Mouse (Mus musculus) MEL (cell line): ENCODE results near the gene Galnt14. TPM values are rescaled to one million over a fixed set of nuclear protein-coding genes. Genes with fewer than 3 reads are reported as not detected.

Experiments used
- DNase-seq: peaks from one replicate; pipeline ENCODE4 v3.0.0; 2011; ENCODE audit warnings: low read depth, low spot score
- H3K27ac ChIP-seq: 2 replicates; pipeline ENCODE4 v1.5.1; 2012; ENCODE audit warnings: low read depth, mild to moderate bottlenecking, control low read depth, low read length, moderate library complexity; ENCODE audit not compliant: control insufficient read depth
- H3K27me3 ChIP-seq, 2 experiments: fragments of 150-350 bp in 1 of 2; sonication (generic) in 1 of 2; 2 replicates each; pipeline ENCODE4 v1.6.1; 2012; ENCODE audit warnings: low read length in 2 of 2, mild to moderate bottlenecking in 2 of 2, improper control_type of control experiment in 1 of 2, moderate library complexity in 1 of 2; ENCODE audit not compliant: insufficient read depth in 2 of 2, control insufficient read depth in 1 of 2
- H3K36me3 ChIP-seq, 2 experiments: 2 replicates each; pipeline ENCODE4 v1.6.1; 2012 to 2014; ENCODE audit warnings: low read length in 2 of 2, improper control_type of control experiment in 1 of 2, inconsistent platforms in 1 of 2, mild to moderate bottlenecking in 1 of 2; ENCODE audit not compliant: insufficient read depth in 2 of 2, control insufficient read depth in 1 of 2
- H3K4me1 ChIP-seq, 2 experiments: fragments of 150-350 bp in 1 of 2; sonication (generic) in 1 of 2; 2 replicates each; pipeline ENCODE4 v1.6.1; 2012; ENCODE audit warnings: low read length in 2 of 2, improper control_type of control experiment in 1 of 2, mild to moderate bottlenecking in 1 of 2; ENCODE audit not compliant: insufficient read depth in 2 of 2, control insufficient read depth in 1 of 2
- H3K4me3 ChIP-seq, 2 experiments: fragments of 150-350 bp in 1 of 2; sonication (generic) in 1 of 2; 2 replicates each; pipeline ENCODE4 v1.5.1; 2012; ENCODE audit warnings: low read depth in 2 of 2, low read length in 2 of 2, mild to moderate bottlenecking in 2 of 2, moderate library complexity in 2 of 2, control low read depth in 1 of 2, improper control_type of control experiment in 1 of 2; ENCODE audit not compliant: control insufficient read depth in 1 of 2, insufficient read depth in 1 of 2
- H3K79me2 ChIP-seq: 2 replicates; pipeline ENCODE4 v1.6.1; 2012; ENCODE audit warnings: mild to moderate bottlenecking, low read length, moderate library complexity; ENCODE audit not compliant: control insufficient read depth, poor library complexity, insufficient read depth
- H3K9ac ChIP-seq: 2 replicates; pipeline ENCODE4 v1.6.1; 2012; ENCODE audit warnings: low read depth, mild to moderate bottlenecking, control low read depth, low read length, moderate library complexity; ENCODE audit not compliant: control insufficient read depth, poor library complexity, severe bottlenecking
- H3K9me3 ChIP-seq: fragments of 150-350 bp; sonication (generic); replicated peaks from 2 replicates; pipeline ENCODE4 v1.6.1; 2012; ENCODE audit warnings: mild to moderate bottlenecking, low read length, improper control_type of control experiment, moderate library complexity; ENCODE audit not compliant: insufficient read depth
- CHD1 ChIP-seq: IDR thresholded peaks from 2 replicates; pipeline ENCODE4 v1.6.1; 2012; ENCODE audit warnings: low read depth, mild to moderate bottlenecking, inconsistent platforms, low read length, improper control_type of control experiment
- E2F4 ChIP-seq: IDR thresholded peaks from 2 replicates; pipeline ENCODE4 v1.6.1; 2011; ENCODE audit warnings: low read depth, low read length, improper control_type of control experiment, borderline replicate concordance
- ELF1 ChIP-seq: IDR thresholded peaks from 2 replicates; pipeline ENCODE4 v1.6.1; 2014; ENCODE audit warnings: low read depth, mild to moderate bottlenecking, inconsistent platforms, low read length, improper control_type of control experiment, moderate library complexity
- ETS1 ChIP-seq: IDR thresholded peaks from 2 replicates; pipeline ENCODE4 v1.6.1; 2012; ENCODE audit warnings: low read depth, mild to moderate bottlenecking, inconsistent platforms, low read length, improper control_type of control experiment, moderate library complexity
- HCFC1 ChIP-seq: IDR thresholded peaks from 2 replicates; pipeline ENCODE4 v1.6.1; 2012; ENCODE audit warnings: low read depth, mild to moderate bottlenecking, inconsistent platforms, low read length, improper control_type of control experiment, moderate library complexity
- JUND ChIP-seq: IDR thresholded peaks from 2 replicates; pipeline ENCODE4 v1.6.1; 2011; ENCODE audit warnings: low read depth, mild to moderate bottlenecking, improper control_type of control experiment, low read length
- MAZ ChIP-seq: IDR thresholded peaks from 2 replicates; pipeline ENCODE4 v1.6.1; 2012; ENCODE audit warnings: low read depth, mild to moderate bottlenecking, inconsistent platforms, low read length, improper control_type of control experiment
- MYB ChIP-seq: IDR thresholded peaks from 2 replicates; pipeline ENCODE4 v1.6.1; 2011; ENCODE audit warnings: mild to moderate bottlenecking, low read depth, low read length, improper control_type of control experiment
- MYC ChIP-seq: IDR thresholded peaks from 2 replicates; pipeline ENCODE4 v1.6.1; 2011; ENCODE audit warnings: low read depth, mild to moderate bottlenecking, low read length, improper control_type of control experiment, moderate library complexity
- NRF1 ChIP-seq: IDR thresholded peaks from 2 replicates; pipeline ENCODE4 v1.6.1; 2014; ENCODE audit warnings: low read depth, mild to moderate bottlenecking, inconsistent platforms, low read length, improper control_type of control experiment, moderate library complexity; ENCODE audit not compliant: poor library complexity, insufficient read depth, severe bottlenecking
- POLR2A ChIP-seq, 2 experiments: IDR thresholded peaks; 2 replicates each; pipeline ENCODE4 v1.6.1; 2011 to 2012; ENCODE audit warnings: low read length in 2 of 2, mild to moderate bottlenecking in 2 of 2, control low read depth in 1 of 2, improper control_type of control experiment in 1 of 2, low read depth in 1 of 2, moderate library complexity in 1 of 2; ENCODE audit not compliant: control insufficient read depth in 1 of 2, insufficient read depth in 1 of 2, poor library complexity in 1 of 2
- POLR2AphosphoS2 ChIP-seq: IDR thresholded peaks from 2 replicates; pipeline ENCODE4 v1.6.1; 2011; ENCODE audit warnings: low read length, improper control_type of control experiment
- POLR2AphosphoS5 ChIP-seq: IDR thresholded peaks from 2 replicates; pipeline ENCODE4 v1.6.1; 2012; ENCODE audit warnings: low read depth, borderline replicate concordance, mild to moderate bottlenecking, inconsistent platforms, low read length, moderate library complexity, mixed read lengths
- RCOR1 ChIP-seq: IDR thresholded peaks from 2 replicates; pipeline ENCODE4 v1.6.1; 2012; ENCODE audit warnings: low read depth, mild to moderate bottlenecking, inconsistent platforms, low read length, improper control_type of control experiment
- SIN3A ChIP-seq: IDR thresholded peaks from 2 replicates; pipeline ENCODE4 v1.6.1; 2012; ENCODE audit warnings: low read length, improper control_type of control experiment, inconsistent platforms
- SMC3 ChIP-seq: IDR thresholded peaks from 2 replicates; pipeline ENCODE4 v1.6.1; 2011; ENCODE audit warnings: low read depth, low read length, improper control_type of control experiment
- TAL1 ChIP-seq: IDR thresholded peaks from 2 replicates; pipeline ENCODE4 v1.6.1; 2012; ENCODE audit warnings: mild to moderate bottlenecking, inconsistent platforms, low read length, moderate library complexity, mixed read lengths
- UBTF ChIP-seq: IDR thresholded peaks from 2 replicates; pipeline ENCODE4 v1.6.1; 2012; ENCODE audit warnings: low read depth, mild to moderate bottlenecking, inconsistent platforms, low read length, improper control_type of control experiment, moderate library complexity, borderline replicate concordance; ENCODE audit not compliant: insufficient read depth
- USF2 ChIP-seq, 2 experiments: IDR thresholded peaks; 2 replicates each; pipeline ENCODE4 v1.6.1; 2011 to 2012; ENCODE audit warnings: improper control_type of control experiment in 2 of 2, low read length in 2 of 2, borderline replicate concordance in 1 of 2, inconsistent platforms in 1 of 2, low read depth in 1 of 2, mild to moderate bottlenecking in 1 of 2; ENCODE audit not compliant: insufficient read depth in 1 of 2
- ZKSCAN1 ChIP-seq: IDR thresholded peaks from 2 replicates; pipeline ENCODE4 v1.6.1; 2012; ENCODE audit warnings: low read depth, mild to moderate bottlenecking, inconsistent platforms, low read length, improper control_type of control experiment, moderate library complexity
- polyA plus RNA-seq, 2 experiments: library from polyadenylated mRNA; stranded (reverse) in 1 of 2; unstranded in 1 of 2; fragments of >175 nt in 1 of 2; fragments of >200 nt in 1 of 2; gene quantifications; 2 replicates each; pipeline versions ENCODE4 v1.2.1 to v1.2.4; 2012; ENCODE audit warnings: low replicate concordance in 2 of 2, low read depth in 1 of 2; ENCODE audit not compliant: insufficient read length in 2 of 2, insufficient read depth in 1 of 2, missing spikeins in 1 of 2
- total RNA-seq: library from RNA; depleted of rRNA; stranded (reverse); fragments of 300-350 nt; gene quantifications from 2 replicates; pipeline ENCODE4 v1.2.3, GENCODE M21; 2012

Gene Galnt14
- total and polyA plus RNA-seq, 3 experiments: not detected

DNA sequence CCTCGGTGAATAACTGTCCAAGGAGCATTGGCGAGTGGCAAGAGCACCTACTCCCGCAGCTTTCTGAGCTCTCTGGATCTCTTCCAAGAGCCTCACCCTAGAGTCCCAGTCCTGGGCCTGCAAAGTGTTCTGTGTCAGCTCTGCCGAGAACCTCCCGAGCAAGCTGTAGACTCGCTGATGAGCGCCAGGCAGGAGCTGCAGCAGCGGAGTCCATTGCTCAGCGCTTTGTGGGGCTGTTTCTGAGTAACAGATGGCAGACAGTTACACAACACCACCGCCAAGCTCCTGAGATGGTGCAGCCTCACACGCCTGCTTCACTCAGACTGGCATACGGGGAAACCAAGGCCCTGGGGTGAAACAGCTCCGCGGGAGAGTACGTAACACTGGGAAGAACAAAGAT lies 1.7 kb upstream of the Galnt14 start:
- H3K9me3 ChIP-seq: no peaks in the 10 kb centered on the region
- H3K4me3 ChIP-seq: no peak overlapping the region
- TF ChIP-seq TAL1: no peak
- no peak for TF ChIP-seq JUND
- no peak for TF ChIP-seq SMC3
- TF ChIP-seq MYC: no peak
- TF ChIP-seq POLR2AphosphoS5: no peak
- TF ChIP-seq MYB: no peak
- TF ChIP-seq ZKSCAN1: no peak
- TF ChIP-seq POLR2A (IDR thresholded peaks at IDR 0.05; ENCODE audit: control insufficient read depth in 1 of 2, insufficient read depth in 1 of 2, low read depth in 1 of 2, low read length in 2 of 2, poor library complexity in 1 of 2): no peak
- TF ChIP-seq USF2 (IDR thresholded peaks at IDR 0.05; ENCODE audit: borderline replicate concordance in 1 of 2, insufficient read depth in 1 of 2, low read depth in 1 of 2, low read length in 2 of 2): no peak
- TF ChIP-seq, all 39 proteins: peak for 0
- H3K4me1 ChIP-seq: no peaks in the 10 kb centered on the region
- no peak for DNase-seq
- H3K27me3 ChIP-seq: no peaks in the 10 kb centered on the region
- H3K27ac ChIP-seq: no peak overlapping the region
- no peak overlapping the region for H3K9ac ChIP-seq
- H3K36me3 ChIP-seq: no peaks in the 10 kb centered on the region
- no peaks in the 10 kb centered on the region for H3K79me2 ChIP-seq

GRCm38 (mm10) chr17:73709131-73710041 lies 867 bp downstream of the Galnt14 start:
- TF ChIP-seq NRF1: no peak
- no peak for TF ChIP-seq SMC3
- TF ChIP-seq USF2 (IDR thresholded peaks at IDR 0.05; ENCODE audit: borderline replicate concordance in 1 of 2, insufficient read depth in 1 of 2, low read depth in 1 of 2, low read length in 2 of 2): no peak
- no peak for TF ChIP-seq MYB
- no peak for TF ChIP-seq E2F4
- no peak for TF ChIP-seq UBTF
- no peak for TF ChIP-seq ETS1
- no peak for TF ChIP-seq SIN3A
- no peak for TF ChIP-seq MAZ
- TF ChIP-seq ELF1: no peak
- TF ChIP-seq CHD1: no peak
- TF ChIP-seq POLR2AphosphoS2: no peak
- no peak for TF ChIP-seq HCFC1
- TF ChIP-seq RCOR1: no peak
- no peak for TF ChIP-seq POLR2A (IDR thresholded peaks at IDR 0.05; ENCODE audit: control insufficient read depth in 1 of 2, insufficient read depth in 1 of 2, low read depth in 1 of 2, low read length in 2 of 2, poor library complexity in 1 of 2)
- TF ChIP-seq, all 39 proteins: peak for 0
- no peak overlapping the region for H3K4me3 ChIP-seq
- H3K27ac ChIP-seq: no peak overlapping the region
- no peaks in the 10 kb centered on the region for H3K9me3 ChIP-seq
- H3K27me3 ChIP-seq: no peaks in the 10 kb centered on the region
- no peaks in the 10 kb centered on the region for H3K4me1 ChIP-seq
- H3K79me2 ChIP-seq: no peaks in the 10 kb centered on the region
- H3K36me3 ChIP-seq: no peaks in the 10 kb centered on the region
- H3K9ac ChIP-seq: no peak overlapping the region
- DNase-seq: no peak
